Mouse (Mus musculus): ENCODE measurements around the gene Cst9.
A peak's percentile ranks its signal among the peaks of the same experiment; 100 is the strongest.

The Cst9 gene

GRCm38 (mm10) chr2:148834912-148835311 lies at the start of gene Cst9:
Cst9 (plus strand) TSS chr2:148835147.
- DNase-seq = no peak

GRCm38 (mm10) chr2:148789142-148789541 lies 45.8 kb upstream of the Cst9 start, which contains the start of gene Cst12:
Cst12 (plus strand) TSS chr2:148789361.
- DNase-seq = peak; percentile 2 to 9

GRCm38 (mm10) chr2:148798485-148798884 lies 36.5 kb upstream of the Cst9 start, which contains the start of gene Cst8:
Cst8 (plus strand) TSS chr2:148798785.
- DNase-seq = no peak

- DNase-seq = peak; percentile 77 to 84
These were observed 33.4 kb upstream of the Cst9 start for GRCm38 (mm10) chr2:148801491-148801921.

- DNase-seq = no peak
These were observed 28.3 kb upstream of the Cst9 start for GRCm38 (mm10) chr2:148806696-148807095.

GRCm38 (mm10) chr2:148819909-148820308 lies 15.0 kb upstream of the Cst9 start, which contains the start of gene Cst13:
Cst13 (plus strand) TSS chr2:148820081.
- DNase-seq = no peak

- DNase-seq = no peak
These were observed 9.0 kb upstream of the Cst9 start for GRCm38 (mm10) chr2:148825986-148826385.

- DNase-seq = no peak
These were observed 3.3 kb downstream of the Cst9 start for GRCm38 (mm10) chr2:148838075-148838777.

GRCm38 (mm10) chr2:148839224-148839623 lies 4.3 kb downstream of the Cst9 start:
- DNase-seq = no peak

- DNase-seq = peak; percentile 85 to 90
These were observed 16.4 kb downstream of the Cst9 start for GRCm38 (mm10) chr2:148851116-148851906.

- DNase-seq = no peak
These were observed 21.9 kb downstream of the Cst9 start for GRCm38 (mm10) chr2:148856630-148857400.

GRCm38 (mm10) chr2:148857506-148857905 lies 22.6 kb downstream of the Cst9 start:
- no peak for DNase-seq

- DNase-seq = no peak
These were observed 26.0 kb downstream of the Cst9 start for GRCm38 (mm10) chr2:148860993-148861392.

- DNase-seq = no peak
These were observed 26.7 kb downstream of the Cst9 start for GRCm38 (mm10) chr2:148861693-148862092.

- DNase-seq = no peak
These were observed 30.0 kb downstream of the Cst9 start, which contains the start of gene 9230104L09Rik for GRCm38 (mm10) chr2:148864966-148865365. 9230104L09Rik (minus strand) TSS chr2:148865038.

GRCm38 (mm10) chr2:148868959-148869358 lies 34.0 kb downstream of the Cst9 start:
- DNase-seq = no peak

GRCm38 (mm10) chr2:148870526-148870925 lies 35.6 kb downstream of the Cst9 start:
- DNase-seq = no peak

- no peak for DNase-seq
These were observed 37.9 kb downstream of the Cst9 start for GRCm38 (mm10) chr2:148872860-148873259.

GRCm38 (mm10) chr2:148874224-148874616 lies 39.3 kb downstream of the Cst9 start:
- no peak for DNase-seq

- peak; percentile 48 to 77 for DNase-seq
These were observed 39.8 kb downstream of the Cst9 start for GRCm38 (mm10) chr2:148874617-148875334.

GRCm38 (mm10) chr2:148875335-148875811 lies 40.4 kb downstream of the Cst9 start, which contains the start of gene Cst3:
Cst3 (minus strand) TSS chr2:148875692.
- DNase-seq = peak; percentile 93 to 95
